Mouse (Mus musculus) midbrain, embryonic 16.5 days (tissue): Measurements from ENCODE around the gene Nicn1. TPM values are rescaled to one million over a fixed set of nuclear protein-coding genes. Genes with fewer than 3 reads are reported as not detected.

Source experiments
- ATAC-seq: fragments of 200-750 bp; cut with Nextera tagmentation; 2 replicates; pipeline ENCODE4 v1.8.0; 2017; ENCODE audit warnings: moderate TSS enrichment
- H3K27ac ChIP-seq: fragments of 300-500 bp; sonication (generic); 2 replicates; pipeline ENCODE4 v1.5.1; 2014; ENCODE audit warnings: mild to moderate bottlenecking, low read length, mixed read lengths
- H3K27me3 ChIP-seq: fragments of 300-500 bp; sonication (generic); 2 replicates; pipeline ENCODE4 v1.6.1; 2014; ENCODE audit warnings: low read depth, low read length, mixed read lengths; ENCODE audit not compliant: control insufficient read depth, insufficient read depth
- H3K36me3 ChIP-seq: fragments of 300-500 bp; sonication (generic); 2 replicates; pipeline ENCODE4 v1.6.1; 2014; ENCODE audit warnings: mild to moderate bottlenecking, low read length, moderate library complexity, mixed read lengths; ENCODE audit not compliant: control insufficient read depth, insufficient read depth
- H3K4me1 ChIP-seq: fragments of 300-500 bp; sonication (generic); 2 replicates; pipeline ENCODE4 v1.6.1; 2014; ENCODE audit warnings: mild to moderate bottlenecking, low read length, mixed read lengths; ENCODE audit not compliant: control insufficient read depth, insufficient read depth
- H3K4me2 ChIP-seq: fragments of 300-500 bp; sonication (generic); 2 replicates; pipeline ENCODE4 v1.6.1; 2014; ENCODE audit warnings: mild to moderate bottlenecking, low read length, mixed read lengths
- H3K4me3 ChIP-seq: fragments of 300-500 bp; sonication (generic); 2 replicates; pipeline ENCODE4 v1.5.1; 2014; ENCODE audit warnings: low read depth, mild to moderate bottlenecking, low read length, moderate library complexity, mixed read lengths
- H3K9ac ChIP-seq: fragments of 300-500 bp; sonication (generic); 2 replicates; pipeline ENCODE4 v1.6.1; 2014; ENCODE audit warnings: low read depth, low read length, mixed read lengths
- H3K9me3 ChIP-seq: fragments of 300-500 bp; sonication (generic); replicated peaks from 2 replicates; pipeline ENCODE4 v1.6.1; 2014; ENCODE audit warnings: mild to moderate bottlenecking, low read length, mixed read lengths; ENCODE audit not compliant: control insufficient read depth, poor library complexity, severe bottlenecking
- WGBS: fragments of 180-500 bp; shearing (Covaris S2); extraction: QIAGEN DNeasy Blood & Tissue Kit; methylation state at CpG from one replicate; pipeline ENCODE4 v1.1.7; 2014; 5-methylcytosine and 5-hydroxymethylcytosine counted together
- polyA plus RNA-seq: library from polyadenylated mRNA; unstranded; fragments of >200 nt; fragmentation: Nextera tagmentation; extraction: Ambion mirVana; gene quantifications from 2 replicates; pipeline ENCODE4 v1.2.1, GENCODE M21; 2015

Nicn1 gene
- polyA plus RNA-seq, 1 experiment from 2014 or later, result 163 TPM

GRCm38 (mm10) chr9:108340258-108341138, 50.3 kb downstream of the Nicn1 start:
- ATAC-seq, result no peak
- 66% methylated on average over 10 of the region's 10 CpGs for WGBS

GRCm38 (mm10) chr9:108341139-108341475, 50.9 kb downstream of the Nicn1 start:
- Histone ChIP-seq H3K4me3 (no peak overlapping the region), H3K4me2 (no peak overlapping the region), H3K27ac (no peak overlapping the region), H3K9me3 (no peaks in the 10 kb centered on the region), H3K36me3 (no peaks in the 10 kb centered on the region), H3K4me1 (peaks cover 13% of the 10 kb centered on the region), H3K9ac (no peak overlapping the region), H3K27me3 (no peaks in the 10 kb centered on the region)
- no peak for ATAC-seq
- WGBS, result 91% methylated on average over 5 of the region's 5 CpGs

More at GRCm38 (mm10) chr9:108340258-108341138, 50.3 kb downstream of the Nicn1 start:
- H3K4me2 ChIP-seq, result peak overlapping the region; percentile 62
- H3K9me3 ChIP-seq, result no peaks in the 10 kb centered on the region
- H3K27ac ChIP-seq, result no peak overlapping the region
- H3K27me3 ChIP-seq, result no peaks in the 10 kb centered on the region
- no peaks in the 10 kb centered on the region for H3K36me3 ChIP-seq
- peak overlapping the region; percentile 76; the same call in 1 of the 2 replicates for H3K9ac ChIP-seq
- peaks cover 13% of the 10 kb centered on the region for H3K4me1 ChIP-seq
- peak overlapping the region; percentile 56 for H3K4me3 ChIP-seq

- H3K4me1 ChIP-seq, result peaks cover 16% of the 10 kb centered on the region
- no peak overlapping the region for H3K9ac ChIP-seq
- no peaks in the 10 kb centered on the region for H3K27me3 ChIP-seq
- no peak overlapping the region for H3K27ac ChIP-seq
- H3K4me3 ChIP-seq, result no peak overlapping the region
- no peak overlapping the region for H3K4me2 ChIP-seq
- no peaks in the 10 kb centered on the region for H3K36me3 ChIP-seq
- no peaks in the 10 kb centered on the region for H3K9me3 ChIP-seq
- ATAC-seq, result no peak
Observed at GRCm38 (mm10) chr9:108341801-108342200, 51.6 kb downstream of the Nicn1 start.

GRCm38 (mm10) chr9:108342301-108342831, 52.1 kb downstream of the Nicn1 start:
- Histone ChIP-seq H3K4me3 (no peak overlapping the region), H3K4me2 (no peak overlapping the region), H3K27me3 (no peaks in the 10 kb centered on the region), H3K9me3 (no peaks in the 10 kb centered on the region), H3K27ac (no peak overlapping the region), H3K4me1 (peaks cover 18% of the 10 kb centered on the region), H3K9ac (no peak overlapping the region), H3K36me3 (no peaks in the 10 kb centered on the region)
- no peak for ATAC-seq
- WGBS, result 61% methylated on average over 5 of the region's 5 CpGs

- peaks cover 18% of the 10 kb centered on the region for H3K4me1 ChIP-seq
- H3K4me2 ChIP-seq, result no peak overlapping the region
- H3K4me3 ChIP-seq, result no peak overlapping the region
- H3K9ac ChIP-seq, result no peak overlapping the region
- 85% methylated on average over 3 of the region's 3 CpGs for WGBS
- no peak for ATAC-seq
- no peaks in the 10 kb centered on the region for H3K9me3 ChIP-seq
- H3K36me3 ChIP-seq, result no peaks in the 10 kb centered on the region
- H3K27me3 ChIP-seq, result no peaks in the 10 kb centered on the region
- H3K27ac ChIP-seq, result no peak overlapping the region
Observed at GRCm38 (mm10) chr9:108343331-108343730, 53.1 kb downstream of the Nicn1 start.

- Histone ChIP-seq H3K4me3 (no peak overlapping the region), H3K27ac (no peak overlapping the region), H3K36me3 (no peaks in the 10 kb centered on the region), H3K27me3 (no peaks in the 10 kb centered on the region), H3K9me3 (no peaks in the 10 kb centered on the region), H3K9ac (no peak overlapping the region), H3K4me1 (peaks cover 21% of the 10 kb centered on the region), H3K4me2 (no peak overlapping the region)
- WGBS, result 95% methylated on average over 1 of the region's 1 CpGs
- no peak for ATAC-seq
Observed at GRCm38 (mm10) chr9:108343835-108344234, 53.6 kb downstream of the Nicn1 start.

GRCm38 (mm10) chr9:108344471-108344870, 54.2 kb downstream of the Nicn1 start:
- no peak for ATAC-seq
- Histone ChIP-seq H3K27ac (no peak overlapping the region), H3K4me3 (no peak overlapping the region), H3K4me2 (no peak overlapping the region), H3K36me3 (no peaks in the 10 kb centered on the region), H3K27me3 (no peaks in the 10 kb centered on the region), H3K9me3 (no peaks in the 10 kb centered on the region), H3K4me1 (peaks cover 24% of the 10 kb centered on the region), H3K9ac (no peak overlapping the region)
- WGBS, result 78% methylated on average over 4 of the region's 4 CpGs

Other genes starting within 250 kb of the Nicn1 start
- gene Gmppb, start 241.2 kb upstream of the Nicn1 start, polyA plus RNA-seq, result 19.8 and 22.8 TPM in 2 replicates
- 2.6 and 2.8 TPM in 2 replicates for gene Amigo3, start 237.3 kb upstream of the Nicn1 start, polyA plus RNA-seq
- 0.09 TPM in 1 of 2 replicates, not detected in the other for gene Mst1, start 210.0 kb upstream of the Nicn1 start, polyA plus RNA-seq
- gene Rnf123, start 207.1 kb upstream of the Nicn1 start, polyA plus RNA-seq, result 53.4 and 53.9 TPM in 2 replicates
- gene Apeh, start 195.8 kb upstream of the Nicn1 start, polyA plus RNA-seq, result 46.0 and 50.8 TPM in 2 replicates
- 8.6 and 10.1 TPM in 2 replicates for gene Bsn, start 100.0 kb upstream of the Nicn1 start, polyA plus RNA-seq
- gene Dag1, start 26.5 kb upstream of the Nicn1 start, polyA plus RNA-seq, result 67.9 and 79.5 TPM in 2 replicates
- gene Amt, start 6.4 kb downstream of the Nicn1 start, polyA plus RNA-seq, result 30.2 and 33.6 TPM in 2 replicates
- 273 and 286 TPM in 2 replicates for gene Rhoa, start 15.7 kb downstream of the Nicn1 start, polyA plus RNA-seq
- gene Tcta, start 15.7 kb downstream of the Nicn1 start, polyA plus RNA-seq, result 47.9 and 49.2 TPM in 2 replicates
- gene Gpx1, start 48.5 kb downstream of the Nicn1 start, polyA plus RNA-seq, result 434 and 456 TPM in 2 replicates
- 126 and 142 TPM in 2 replicates for gene Usp4, start 57.4 kb downstream of the Nicn1 start, polyA plus RNA-seq
- 2.3 and 2.5 TPM in 2 replicates for gene 1700102P08Rik, start 102.4 kb downstream of the Nicn1 start, polyA plus RNA-seq
- gene Ccdc36, start 138.1 kb downstream of the Nicn1 start, polyA plus RNA-seq, result 1.7 and 2.6 TPM in 2 replicates
- not detected in 2 replicates for gene BC048562, start 146.1 kb downstream of the Nicn1 start, polyA plus RNA-seq
- gene Ccdc71, start 170.1 kb downstream of the Nicn1 start, polyA plus RNA-seq, result 65.2 and 69.3 TPM in 2 replicates
- gene Klhdc8b, start 171.2 kb downstream of the Nicn1 start, polyA plus RNA-seq, result 72.6 and 81.0 TPM in 2 replicates
- 18.6 and 19.3 TPM in 2 replicates for gene Lamb2, start 189.3 kb downstream of the Nicn1 start, polyA plus RNA-seq
- gene Usp19, start 200.2 kb downstream of the Nicn1 start, polyA plus RNA-seq, result 68.6 and 71.5 TPM in 2 replicates
- gene Qars, start 217.3 kb downstream of the Nicn1 start, polyA plus RNA-seq, result 56.6 and 68.2 TPM in 2 replicates
- 119 and 132 TPM in 2 replicates for gene Qrich1, start 226.4 kb downstream of the Nicn1 start, polyA plus RNA-seq